ENCODE assay signal across 11 mouse cellular contexts in genomic region chr1:88143966-88144675, GRCm38 (mm10). TPM values are rescaled to one million over a fixed set of nuclear protein-coding genes. Genes with fewer than 3 reads are reported as not detected.
DNase-seq lines count a peak whose midpoint lies in the region; ATAC-seq and TF ChIP-seq lines count a peak whose summit lies in the region.
"Not testable (repeated sequence)": the region's sequence is repeated elsewhere in the genome, so short reads cannot be mapped to it uniquely, and the experiment has no call there.
"Had no signal": no experiment of that assay in that cellular context is flagged by ENCODE, and none has a peak within 500 bp of the region (broad histone marks: within the 10 kb centered on the region; RNA-seq: fewer than 3 reads in every experiment).

No protein-coding gene starts in this region.

- not testable (repeated sequence) for H3K4me3 ChIP-seq in intestine, postnatal 0 days (ENCODE audit: low read depth, low read length)

- not testable (repeated sequence) for H3K9ac ChIP-seq in intestine, postnatal 0 days (ENCODE audit: low read depth, low read length)

- TF ChIP-seq CTCF in intestine, postnatal 0 days (IDR thresholded peaks at IDR 0.05; ENCODE audit: low read depth): peak; percentile 68

- peak; percentile 41; the same call in 1 of the 2 replicates for ATAC-seq in intestine, postnatal 0 days
- ATAC-seq in megakaryocyte progenitor cell, adult 5-6 weeks (replicated peaks; ENCODE audit: poor library complexity): peak; percentile 86

- not testable (repeated sequence) for H3K4me1 ChIP-seq in intestine, postnatal 0 days (replicated peaks; ENCODE audit: control insufficient read depth, insufficient read depth, low read length)

- intact Hi-C loops in left cerebral cortex, postnatal 14 days (cut with DNase I): loop anchor here (10.0 kb wide), 1 partner anchor 139 kb away; the partner anchor contains the start of gene Usp40

- H3K27ac ChIP-seq in intestine, postnatal 0 days (ENCODE audit: low read depth, low read length): not testable (repeated sequence)

- H3K4me2 ChIP-seq in intestine, postnatal 0 days (replicated peaks; ENCODE audit: low read depth): not testable (repeated sequence)

- not testable (repeated sequence) for H3K36me3 ChIP-seq in intestine, postnatal 0 days (ENCODE audit: control insufficient read depth, insufficient read depth)

- H3K9me3 ChIP-seq in intestine, postnatal 0 days (ENCODE audit: control insufficient read depth): not testable (repeated sequence)

- 6% methylated on average over 5 of the region's 5 CpGs for WGBS in intestine, postnatal 0 days

- not testable (repeated sequence) for H3K27me3 ChIP-seq in intestine, postnatal 0 days (replicated peaks; ENCODE audit: control insufficient read depth, insufficient read depth, low read length)

- DNase-seq in adrenal gland, adult 18-20 months (ENCODE audit: low spot score in 2 of 2): peak; percentile 29 to 45
- peak; percentile 53 to 75 for DNase-seq in cerebellum, postnatal 25 days
- DNase-seq in gastrocnemius, adult 18-20 months (ENCODE audit: low spot score): peak; percentile 14
- peak; percentile 43 to 45 for DNase-seq in left cerebral cortex, postnatal 14 days (ENCODE audit: low spot score in 2 of 2)
- DNase-seq in right cerebral cortex, postnatal 4 days: peak; percentile 59

RNA-seq across cellular contexts. Expression of gene Ugt1a6a, which starts 9.5 kb away (rescaled TPM):
- total RNA-seq in adrenal gland, adult 18-20 months (2021): 10 to 100 TPM in 1 of 2 experiments, 1 to 10 TPM in 1; 9.8 to 20.9 TPM
- 1 to 10 TPM in 1 of 2 experiments, under 1 TPM in 1; 0.66 to 1.4 TPM for total RNA-seq in gastrocnemius, adult 18-20 months (2021)
- polyA plus RNA-seq in intestine, postnatal 0 days (2015; fragmentation: Nextera tagmentation; extraction: Ambion mirVana): 5.7 and 5.8 TPM in 2 replicates
- total RNA-seq in left cerebral cortex, postnatal 14 days (2021): under 1 TPM in 1 of 2 experiments, not detected in 1; 0.40 TPM
- 2.6 and 2.7 TPM in 2 replicates for total RNA-seq in megakaryocyte progenitor cell, adult 5-6 weeks (2015)
- 0.71 and 2.0 TPM in 2 replicates for total RNA-seq in megakaryocyte progenitor cell, adult 5-6 weeks (2017)

RNA-seq across cellular contexts. Expression of gene Ugt1a5, which starts 21.7 kb away (rescaled TPM):
- total RNA-seq in adrenal gland, adult 18-20 months (2021): under 1 TPM in 1 of 2 experiments, not detected in 1; 0.26 TPM
- total RNA-seq in gastrocnemius, adult 18-20 months (2021): under 1 TPM in 1 of 2 experiments, not detected in 1; 0.14 TPM
- polyA plus RNA-seq in intestine, postnatal 0 days (2015; fragmentation: Nextera tagmentation; extraction: Ambion mirVana): not detected in 2 replicates
- total RNA-seq in left cerebral cortex, postnatal 14 days (2021): under 1 TPM in 1 of 2 experiments, not detected in 1; 0.15 TPM
- total RNA-seq in megakaryocyte progenitor cell, adult 5-6 weeks (2015): 1.0 and 2.5 TPM in 2 replicates
- total RNA-seq in megakaryocyte progenitor cell, adult 5-6 weeks (2017): 0.81 TPM in 1 of 2 replicates, not detected in the other
- total RNA-seq: left cerebral cortex, postnatal 10 days had no signal
- polyA plus RNA-seq: embryonic facial prominence, embryonic 12.5 days; heart, embryonic 13.5 days; neural tube, embryonic 13.5 days had no signal

RNA-seq across cellular contexts. Expression of gene Ugt1a6b, which starts 41.1 kb away (rescaled TPM):
- total RNA-seq in adrenal gland, adult 18-20 months (2021): 10 to 100 TPM in 1 of 2 experiments, 1 to 10 TPM in 1; 3.5 to 12.0 TPM
- total RNA-seq in gastrocnemius, adult 18-20 months (2021): under 1 TPM; 0.34 to 0.64 TPM
- 0.35 and 0.58 TPM in 2 replicates for polyA plus RNA-seq in intestine, postnatal 0 days (2015; fragmentation: Nextera tagmentation; extraction: Ambion mirVana)
- total RNA-seq in left cerebral cortex, postnatal 14 days (2021): under 1 TPM; 0.20 to 0.23 TPM
- total RNA-seq in megakaryocyte progenitor cell, adult 5-6 weeks (2015): 0.91 and 1.0 TPM in 2 replicates
- 0.87 and 1.6 TPM in 2 replicates for total RNA-seq in megakaryocyte progenitor cell, adult 5-6 weeks (2017)
- polyA plus RNA-seq: embryonic facial prominence, embryonic 12.5 days; heart, embryonic 13.5 days; neural tube, embryonic 13.5 days had no signal

RNA-seq across cellular contexts. Expression of gene Ugt1a7c, which starts 49.3 kb away (rescaled TPM):
- 1 to 10 TPM; 1.8 to 3.6 TPM for total RNA-seq in adrenal gland, adult 18-20 months (2021)
- total RNA-seq in gastrocnemius, adult 18-20 months (2021): under 1 TPM; 0.31 to 0.37 TPM
- polyA plus RNA-seq in intestine, postnatal 0 days (2015; fragmentation: Nextera tagmentation; extraction: Ambion mirVana): 57.4 and 60.9 TPM in 2 replicates
- under 1 TPM; 0.44 to 0.49 TPM for total RNA-seq in left cerebral cortex, postnatal 14 days (2021)
- 24.0 and 29.5 TPM in 2 replicates for total RNA-seq in megakaryocyte progenitor cell, adult 5-6 weeks (2015)
- 37.6 and 47.2 TPM in 2 replicates for total RNA-seq in megakaryocyte progenitor cell, adult 5-6 weeks (2017)

RNA-seq across cellular contexts. Expression of gene Ugt1a2, which starts 56.3 kb away (rescaled TPM):
- 1 to 10 TPM in 1 of 2 experiments, not detected in 1; 1.3 TPM for total RNA-seq in adrenal gland, adult 18-20 months (2021)
- under 1 TPM in 1 of 2 experiments, not detected in 1; 0.09 TPM for total RNA-seq in gastrocnemius, adult 18-20 months (2021)
- polyA plus RNA-seq in intestine, postnatal 0 days (2015; fragmentation: Nextera tagmentation; extraction: Ambion mirVana): 0.05 and 0.16 TPM in 2 replicates
- total RNA-seq in left cerebral cortex, postnatal 14 days (2021): not detected
- 0.42 and 1.1 TPM in 2 replicates for total RNA-seq in megakaryocyte progenitor cell, adult 5-6 weeks (2015)
- total RNA-seq in megakaryocyte progenitor cell, adult 5-6 weeks (2017): 0.57 TPM in 1 of 2 replicates, not detected in the other
- polyA plus RNA-seq: embryonic facial prominence, embryonic 12.5 days; heart, embryonic 13.5 days; neural tube, embryonic 13.5 days had no signal

Comparison
In these comparisons a context has a peak if more than half of its experiments do, and no peak if none do; other contexts are left out.
1. DNase-seq: peak in every context shown above with its lines; median percentile 64 in cerebellum, postnatal 25 days; 59 in right cerebral cortex, postnatal 4 days; 44 in left cerebral cortex, postnatal 14 days; 37 in adrenal gland, adult 18-20 months; 14 in gastrocnemius, adult 18-20 months.